Mouse (Mus musculus): Measurements from ENCODE around the gene Polr2f. TPM values are rescaled to one million over a fixed set of nuclear protein-coding genes. Genes with fewer than 3 reads are reported as not detected.

Polr2f gene
- polyA plus RNA-seq, 1 experiment from 2014 or later: 356 TPM

DNA sequence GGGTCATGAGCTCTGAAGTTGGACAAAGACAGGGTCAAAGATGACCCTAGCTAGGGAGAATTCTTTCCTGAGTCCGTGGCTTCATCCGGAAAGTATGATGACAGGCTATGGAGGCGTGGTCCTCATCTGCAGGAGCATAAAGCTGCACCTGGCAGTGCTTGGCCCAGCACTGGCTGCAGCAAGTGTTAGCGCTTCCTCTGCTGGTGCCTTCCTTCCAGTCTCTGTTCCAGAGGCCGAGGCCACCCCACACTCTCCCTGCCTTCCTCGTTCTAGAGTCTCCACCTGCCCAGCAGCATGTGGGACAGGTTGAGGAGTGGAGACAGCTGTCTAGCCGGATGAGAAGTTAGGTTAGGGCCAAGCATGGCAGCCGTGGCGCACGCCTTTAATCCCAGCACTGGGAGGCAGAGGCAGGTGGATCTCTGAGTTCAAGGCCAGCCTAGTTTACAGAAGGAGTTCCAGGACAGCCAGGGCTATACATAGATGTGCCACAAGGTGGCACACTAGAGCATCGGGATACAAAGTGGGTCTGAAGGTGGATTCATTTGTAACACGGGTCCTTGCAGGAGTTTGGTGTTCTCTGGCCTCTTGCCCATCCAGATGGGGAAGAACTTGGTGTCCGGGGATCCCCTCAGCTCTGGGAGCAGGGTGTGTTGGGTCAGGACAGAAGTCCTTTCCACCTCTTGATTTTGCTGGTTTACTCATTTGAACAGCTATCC lies 14.4 kb upstream of the Polr2f start:
- H3K4me1 ChIP-seq (ENCODE audit: control insufficient read depth, insufficient read depth, low read length): no peaks in the 10 kb centered on the region
- DNase-seq (ENCODE audit: low spot score) (peak; percentile 41), ATAC-seq (no peak)
- H3K4me2 ChIP-seq (ENCODE audit: low read length): no peak overlapping the region
- no peak overlapping the region for H3K4me3 ChIP-seq (ENCODE audit: low read depth, low read length)
- no peaks in the 10 kb centered on the region for H3K9me3 ChIP-seq (replicated peaks; ENCODE audit: control insufficient read depth, low read length)
- H3K27ac ChIP-seq (ENCODE audit: low read depth, low read length): no peak overlapping the region
- H3K36me3 ChIP-seq (ENCODE audit: control insufficient read depth, insufficient read depth, low read length): peaks cover 66% of the 10 kb centered on the region
- H3K27me3 ChIP-seq (replicated peaks; ENCODE audit: control insufficient read depth, insufficient read depth, low read length): no peaks in the 10 kb centered on the region
- no peak overlapping the region for H3K9ac ChIP-seq (ENCODE audit: low read length)
- 87% methylated on average over 13 of the region's 13 CpGs for WGBS

DNA sequence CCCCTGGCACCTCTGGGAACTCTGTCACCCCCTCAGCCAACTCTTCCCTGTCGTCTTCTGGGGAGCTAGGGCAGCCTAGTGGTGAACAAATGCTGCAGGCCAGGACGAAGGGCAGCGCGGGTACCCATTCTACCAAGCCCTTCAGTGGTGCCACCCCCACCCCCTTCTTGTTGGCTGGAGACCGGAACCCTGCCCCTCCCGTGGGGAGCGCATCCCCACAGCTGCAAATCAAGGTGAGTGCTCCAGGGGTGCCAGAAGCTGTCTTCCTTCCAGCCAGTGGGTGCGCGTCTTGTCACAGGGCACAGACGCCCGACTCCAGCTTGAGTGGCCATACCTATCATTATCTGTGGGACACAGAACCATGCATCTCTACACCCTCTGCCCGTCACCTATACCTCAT lies 13.7 kb upstream of the Polr2f start:
- no peaks in the 10 kb centered on the region for H3K9me3 ChIP-seq (replicated peaks; ENCODE audit: control insufficient read depth, low read length)
- H3K4me1 ChIP-seq (ENCODE audit: control insufficient read depth, insufficient read depth, low read length): no peaks in the 10 kb centered on the region
- no peak overlapping the region for H3K4me3 ChIP-seq (ENCODE audit: low read depth, low read length)
- DNase-seq (ENCODE audit: low spot score): no peak
- WGBS: 94% methylated on average over 12 of the region's 12 CpGs
- H3K9ac ChIP-seq (ENCODE audit: low read length): no peak overlapping the region
- peaks cover 69% of the 10 kb centered on the region for H3K36me3 ChIP-seq (ENCODE audit: control insufficient read depth, insufficient read depth, low read length)
- no peak overlapping the region for H3K4me2 ChIP-seq (ENCODE audit: low read length)
- H3K27me3 ChIP-seq (replicated peaks; ENCODE audit: control insufficient read depth, insufficient read depth, low read length): no peaks in the 10 kb centered on the region
- ATAC-seq: no peak
- no peak overlapping the region for H3K27ac ChIP-seq (ENCODE audit: low read depth, low read length)

DNA sequence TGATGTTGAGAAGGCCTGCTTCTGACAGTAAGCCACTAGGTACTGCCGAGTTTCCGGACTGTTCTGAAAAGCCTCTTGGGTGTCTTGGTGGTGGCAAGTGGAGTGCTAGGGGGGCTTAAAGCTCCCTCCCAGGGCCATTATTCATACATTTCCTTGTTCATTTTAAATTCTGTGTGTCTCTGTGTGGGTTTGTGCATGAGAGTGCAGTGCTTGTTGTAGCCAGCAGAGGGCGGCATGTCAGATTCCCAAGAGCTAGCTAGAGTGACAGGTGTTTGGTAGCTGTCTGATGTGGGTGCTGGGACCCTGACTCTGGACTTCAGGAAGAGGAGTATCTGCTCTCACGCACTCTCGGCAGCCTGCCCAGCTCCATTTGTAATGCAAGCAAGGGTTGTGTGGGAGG lies 12.6 kb upstream of the Polr2f start:
- Histone ChIP-seq H3K36me3 (ENCODE audit: control insufficient read depth, insufficient read depth, low read length) (peaks cover 67% of the 10 kb centered on the region), H3K4me1 (ENCODE audit: control insufficient read depth, insufficient read depth, low read length) (no peaks in the 10 kb centered on the region), H3K27me3 (replicated peaks; ENCODE audit: control insufficient read depth, insufficient read depth, low read length) (no peaks in the 10 kb centered on the region), H3K9ac (ENCODE audit: low read length) (no peak overlapping the region), H3K9me3 (replicated peaks; ENCODE audit: control insufficient read depth, low read length) (no peaks in the 10 kb centered on the region), H3K27ac (ENCODE audit: low read depth, low read length) (no peak overlapping the region), H3K4me3 (ENCODE audit: low read depth, low read length) (no peak overlapping the region), H3K4me2 (ENCODE audit: low read length) (no peak overlapping the region)
- ATAC-seq (no peak), DNase-seq (ENCODE audit: low spot score) (no peak)
- WGBS: 92% methylated on average over 5 of the region's 5 CpGs

DNA sequence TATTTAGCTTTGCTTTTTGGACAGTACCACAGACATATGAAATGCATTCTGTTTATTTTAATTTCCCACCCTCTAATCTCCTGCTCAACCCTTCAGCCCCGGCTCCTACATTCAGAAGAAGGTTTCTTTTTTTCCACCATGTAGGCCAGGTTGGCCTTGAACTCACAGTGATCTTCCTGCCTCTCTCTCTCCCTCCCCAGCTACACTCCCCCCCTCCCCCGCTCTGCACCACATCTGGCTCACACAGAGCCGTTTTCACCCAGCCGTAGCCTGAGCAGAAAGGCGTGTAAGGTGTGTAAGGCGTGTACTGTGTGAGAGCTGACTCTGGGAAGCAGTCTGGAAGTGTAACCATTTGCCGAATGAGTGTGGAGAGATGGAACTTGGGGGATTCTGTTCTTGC lies 11.5 kb upstream of the Polr2f start:
- WGBS: 78% methylated on average over 7 of the region's 7 CpGs
- no peak for ATAC-seq
- Histone ChIP-seq H3K36me3 (ENCODE audit: control insufficient read depth, insufficient read depth, low read length) (peaks cover 71% of the 10 kb centered on the region), H3K4me3 (ENCODE audit: low read depth, low read length) (no peak overlapping the region), H3K9me3 (replicated peaks; ENCODE audit: control insufficient read depth, low read length) (no peaks in the 10 kb centered on the region), H3K4me2 (ENCODE audit: low read length) (no peak overlapping the region), H3K9ac (ENCODE audit: low read length) (no peak overlapping the region), H3K4me1 (ENCODE audit: control insufficient read depth, insufficient read depth, low read length) (no peaks in the 10 kb centered on the region), H3K27me3 (replicated peaks; ENCODE audit: control insufficient read depth, insufficient read depth, low read length) (no peaks in the 10 kb centered on the region), H3K27ac (ENCODE audit: low read depth, low read length) (no peak overlapping the region)
- no peak for DNase-seq (ENCODE audit: low spot score)

DNA sequence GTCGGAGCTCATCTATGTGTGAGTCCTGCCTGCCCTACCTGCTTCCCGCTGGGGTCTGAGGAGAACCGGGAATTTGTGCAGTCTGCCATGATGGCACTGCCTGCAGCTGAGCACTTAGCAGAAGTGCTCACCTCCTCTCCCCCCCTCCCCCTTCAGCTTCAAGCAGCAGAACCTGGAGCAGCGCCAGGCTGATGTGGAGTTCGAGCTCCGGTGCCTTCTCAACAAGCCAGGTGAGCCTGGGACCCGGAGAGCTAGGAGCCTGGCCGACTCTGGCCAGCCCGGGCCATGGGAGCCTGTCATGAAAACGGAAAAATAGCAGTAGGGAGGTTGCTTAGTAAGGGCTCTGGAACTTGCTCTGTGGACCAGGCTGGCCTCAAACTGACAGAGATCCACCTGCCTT lies 10.0 kb upstream of the Polr2f start:
- no peak for DNase-seq (ENCODE audit: low spot score)
- WGBS: 78% methylated on average over 10 of the region's 10 CpGs
- Histone ChIP-seq H3K4me1 (ENCODE audit: control insufficient read depth, insufficient read depth, low read length) (no peaks in the 10 kb centered on the region), H3K27me3 (replicated peaks; ENCODE audit: control insufficient read depth, insufficient read depth, low read length) (no peaks in the 10 kb centered on the region), H3K9ac (ENCODE audit: low read length) (no peak overlapping the region), H3K27ac (ENCODE audit: low read depth, low read length) (no peak overlapping the region), H3K4me3 (ENCODE audit: low read depth, low read length) (no peak overlapping the region), H3K4me2 (ENCODE audit: low read length) (no peak overlapping the region), H3K9me3 (replicated peaks; ENCODE audit: control insufficient read depth, low read length) (no peaks in the 10 kb centered on the region), H3K36me3 (ENCODE audit: control insufficient read depth, insufficient read depth, low read length) (peaks cover 66% of the 10 kb centered on the region)
- no peak for ATAC-seq

DNA sequence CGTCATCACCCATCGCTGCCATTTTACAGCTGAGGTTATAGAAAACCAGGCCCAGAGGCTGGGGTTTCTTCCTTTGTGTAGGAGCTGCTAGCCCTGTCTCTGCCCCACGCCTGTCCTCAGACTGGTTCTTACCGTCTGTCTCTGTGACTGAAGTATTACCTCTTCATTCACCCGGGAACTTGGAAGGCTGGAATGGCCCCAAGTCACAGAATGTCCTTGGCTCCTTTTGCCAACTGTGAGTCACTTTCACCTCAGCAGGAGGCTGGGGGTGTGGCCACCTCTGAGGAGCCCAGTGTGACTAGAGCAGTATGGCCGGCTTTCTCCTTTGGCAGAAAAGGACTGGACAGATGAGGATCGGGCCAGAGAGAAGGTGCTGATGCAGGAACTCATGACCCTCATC lies 9.4 kb upstream of the Polr2f start:
- DNase-seq (ENCODE audit: low spot score): no peak

DNA sequence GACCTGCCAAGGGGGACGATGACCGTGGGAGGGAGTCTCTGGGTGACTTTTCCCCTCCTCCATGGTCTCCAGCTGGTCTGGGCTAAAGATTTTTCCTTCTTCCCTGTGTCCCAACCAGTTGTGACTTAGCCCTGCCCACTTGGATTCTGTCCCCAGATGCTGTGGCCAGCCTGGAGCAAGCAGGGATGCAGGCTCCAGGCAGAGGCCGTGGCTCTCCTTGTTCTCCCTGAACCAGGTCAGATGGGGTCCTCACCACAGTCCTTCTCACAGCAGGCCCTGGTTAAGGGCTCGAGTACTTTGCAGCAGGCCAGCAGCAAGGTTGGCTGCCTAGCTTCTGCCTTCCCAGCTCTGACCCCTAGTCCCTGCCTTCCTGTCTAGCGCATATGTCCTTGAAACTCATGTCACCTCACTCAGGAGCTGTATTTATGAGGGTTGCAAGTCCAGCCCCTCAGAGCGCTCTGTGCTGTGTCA lies 7.6 kb upstream of the Polr2f start:
- H3K4me2 ChIP-seq (ENCODE audit: low read length): no peak overlapping the region
- H3K9me3 ChIP-seq (replicated peaks; ENCODE audit: control insufficient read depth, low read length): no peaks in the 10 kb centered on the region
- H3K4me3 ChIP-seq (ENCODE audit: low read depth, low read length): no peak overlapping the region
- no peaks in the 10 kb centered on the region for H3K4me1 ChIP-seq (ENCODE audit: control insufficient read depth, insufficient read depth, low read length)
- peaks cover 51% of the 10 kb centered on the region for H3K36me3 ChIP-seq (ENCODE audit: control insufficient read depth, insufficient read depth, low read length)
- DNase-seq (ENCODE audit: low spot score): no peak
- ATAC-seq: no peak
- H3K27me3 ChIP-seq (replicated peaks; ENCODE audit: control insufficient read depth, insufficient read depth, low read length): no peaks in the 10 kb centered on the region
- no peak overlapping the region for H3K27ac ChIP-seq (ENCODE audit: low read depth, low read length)
- WGBS: 82% methylated on average over 6 of the region's 6 CpGs
- no peak overlapping the region for H3K9ac ChIP-seq (ENCODE audit: low read length)

More for the DNA sequence above, 9.4 kb upstream of the Polr2f start:
- Histone ChIP-seq H3K4me2 (ENCODE audit: low read length) (no peak overlapping the region), H3K9ac (ENCODE audit: low read length) (no peak overlapping the region), H3K9me3 (replicated peaks; ENCODE audit: control insufficient read depth, low read length) (no peaks in the 10 kb centered on the region), H3K4me1 (ENCODE audit: control insufficient read depth, insufficient read depth, low read length) (no peaks in the 10 kb centered on the region), H3K36me3 (ENCODE audit: control insufficient read depth, insufficient read depth, low read length) (peaks cover 65% of the 10 kb centered on the region), H3K4me3 (ENCODE audit: low read depth, low read length) (no peak overlapping the region), H3K27ac (ENCODE audit: low read depth, low read length) (no peak overlapping the region), H3K27me3 (replicated peaks; ENCODE audit: control insufficient read depth, insufficient read depth, low read length) (no peaks in the 10 kb centered on the region)
- no peak for ATAC-seq
- WGBS: 80% methylated on average over 7 of the region's 7 CpGs

DNA sequence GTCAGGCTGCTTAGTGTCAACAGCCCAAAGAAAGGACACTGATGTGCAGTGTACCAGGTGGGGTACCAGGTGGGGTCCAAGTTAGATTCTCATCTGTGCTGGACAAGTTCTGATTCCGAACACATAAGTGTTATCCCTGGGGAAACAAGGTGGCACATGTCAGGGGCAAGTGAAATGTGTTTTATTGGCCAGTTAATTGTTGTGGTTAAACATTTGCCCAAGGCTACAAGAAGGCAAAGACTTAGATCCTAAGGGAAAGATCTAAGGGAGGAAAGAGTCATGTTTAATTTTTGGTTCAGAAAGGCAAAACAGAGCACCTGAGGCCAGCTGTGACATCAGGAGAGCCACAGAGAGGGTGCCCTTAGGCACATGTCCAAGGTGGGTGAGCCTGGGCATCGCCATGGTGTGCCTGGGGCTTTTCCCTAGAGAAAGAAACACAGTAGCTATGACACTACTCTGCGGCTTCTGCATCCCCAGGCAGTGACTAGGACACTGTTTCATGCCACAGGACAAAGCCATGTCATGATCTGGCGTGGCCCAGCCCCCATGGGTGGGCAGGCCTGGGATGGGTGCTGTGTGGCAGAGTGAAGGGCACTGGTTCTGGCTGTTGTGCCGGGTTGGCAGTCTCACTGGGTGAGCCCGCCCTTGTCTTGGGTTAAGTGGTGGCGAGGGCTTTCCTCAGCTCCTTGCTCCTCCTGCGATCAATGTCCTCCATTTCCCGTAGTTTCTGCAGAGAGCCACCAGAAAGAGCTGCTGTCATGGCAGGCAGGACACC lies 6.1 kb upstream of the Polr2f start:
- no peak overlapping the region for H3K9ac ChIP-seq (ENCODE audit: low read length)
- H3K27ac ChIP-seq (ENCODE audit: low read depth, low read length): no peak overlapping the region
- H3K4me1 ChIP-seq (ENCODE audit: control insufficient read depth, insufficient read depth, low read length): no peaks in the 10 kb centered on the region
- H3K4me3 ChIP-seq (ENCODE audit: low read depth, low read length): no peak overlapping the region
- DNase-seq (ENCODE audit: low spot score): no peak
- no peak overlapping the region for H3K4me2 ChIP-seq (ENCODE audit: low read length)
- 86% methylated on average over 9 of the region's 9 CpGs for WGBS
- no peaks in the 10 kb centered on the region for H3K9me3 ChIP-seq (replicated peaks; ENCODE audit: control insufficient read depth, low read length)
- peaks cover 43% of the 10 kb centered on the region for H3K36me3 ChIP-seq (ENCODE audit: control insufficient read depth, insufficient read depth, low read length)
- ATAC-seq: no peak
- H3K27me3 ChIP-seq (replicated peaks; ENCODE audit: control insufficient read depth, insufficient read depth, low read length): no peaks in the 10 kb centered on the region

DNA sequence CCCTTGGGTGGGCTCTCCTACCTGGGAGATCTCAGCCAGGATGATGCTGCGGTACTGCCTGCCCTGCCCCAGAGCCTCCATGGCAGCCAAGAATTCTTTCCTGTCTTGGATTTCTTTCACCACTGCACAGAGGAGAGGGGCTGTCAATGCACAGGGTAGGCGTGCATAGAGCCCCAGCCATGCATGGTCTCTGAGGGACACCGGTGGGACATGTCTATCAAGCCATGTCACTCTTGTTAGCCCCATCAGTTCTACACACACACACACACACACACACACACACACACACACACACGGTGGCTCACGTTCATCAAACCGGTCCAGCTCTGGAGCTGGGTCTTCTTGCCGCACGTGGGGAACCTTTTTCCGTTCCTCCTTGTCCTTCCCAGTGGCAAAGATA lies 5.5 kb upstream of the Polr2f start:
- WGBS: 80% methylated on average over 9 of the region's 9 CpGs
- Histone ChIP-seq H3K9ac (ENCODE audit: low read length) (no peak overlapping the region), H3K4me3 (ENCODE audit: low read depth, low read length) (no peak overlapping the region), H3K9me3 (replicated peaks; ENCODE audit: control insufficient read depth, low read length) (no peaks in the 10 kb centered on the region), H3K36me3 (ENCODE audit: control insufficient read depth, insufficient read depth, low read length) (peaks cover 38% of the 10 kb centered on the region), H3K27me3 (replicated peaks; ENCODE audit: control insufficient read depth, insufficient read depth, low read length) (no peaks in the 10 kb centered on the region), H3K27ac (ENCODE audit: low read depth, low read length) (no peak overlapping the region), H3K4me1 (ENCODE audit: control insufficient read depth, insufficient read depth, low read length) (no peaks in the 10 kb centered on the region; the same call in 1 of the 2 replicates), H3K4me2 (ENCODE audit: low read length) (no peak overlapping the region)
- ATAC-seq (no peak), DNase-seq (ENCODE audit: low spot score) (no peak)
